Mouse (Mus musculus) gastrocnemius, adult 2 months (tissue): ENCODE measurements around the gene Mpi. TPM values are rescaled to one million over a fixed set of nuclear protein-coding genes. Genes with fewer than 3 reads are reported as not detected.

ENCODE experiments used
- DNase-seq: peaks from one replicate; pipeline ENCODE4 v3.0.0; 2022
- H3K27ac ChIP-seq: fragments of 200-600 bp; 2 replicates; pipeline ENCODE4 v1.8.1; 2022; ENCODE audit warnings: mild to moderate bottlenecking
- H3K4me3 ChIP-seq: fragments of 200-600 bp; 2 replicates; pipeline ENCODE4 v1.8.1; 2022; ENCODE audit warnings: mild to moderate bottlenecking, moderate library complexity
- CTCF ChIP-seq: fragments of 200-600 bp; IDR thresholded peaks from 2 replicates; pipeline ENCODE4 v1.8.1; 2022; ENCODE audit warnings: antibody characterized with exemption, mild to moderate bottlenecking, moderate library complexity
- intact Hi-C: fragments of 180-260 bp; cut with DNase I; formaldehyde crosslinking; loops from one replicate; pipeline ENCODE4 v1.15.1; 2025
- total RNA-seq, 2 experiments: library from RNA; stranded (reverse); gene quantifications; 2 replicates each; pipeline ENCODE4 v1.2.3; 2021

The Mpi gene
- total RNA-seq, 2 experiments from 2014 or later: 67.6 to 97.7 TPM

- H3K4me3 ChIP-seq: no peak overlapping the region
- no peak for TF ChIP-seq CTCF
- no peak for DNase-seq
- intact Hi-C loops: no loop called here
- H3K27ac ChIP-seq: no peak overlapping the region
Observed at GRCm38 (mm10) chr9:57558625-57559024, 6.1 kb upstream of the Mpi start.

GRCm38 (mm10) chr9:57557215-57557614 is 4.7 kb upstream of the Mpi start:
- no peak overlapping the region for H3K27ac ChIP-seq
- no peak overlapping the region for H3K4me3 ChIP-seq
- intact Hi-C loops: no loop called here
- no peak for TF ChIP-seq CTCF
- no peak for DNase-seq

GRCm38 (mm10) chr9:57554753-57555152 is 2.2 kb upstream of the Mpi start:
- no peak for TF ChIP-seq CTCF
- DNase-seq: no peak
- Histone ChIP-seq H3K4me3 (no peak overlapping the region), H3K27ac (no peak overlapping the region)
- intact Hi-C loops: no loop called here

DNA sequence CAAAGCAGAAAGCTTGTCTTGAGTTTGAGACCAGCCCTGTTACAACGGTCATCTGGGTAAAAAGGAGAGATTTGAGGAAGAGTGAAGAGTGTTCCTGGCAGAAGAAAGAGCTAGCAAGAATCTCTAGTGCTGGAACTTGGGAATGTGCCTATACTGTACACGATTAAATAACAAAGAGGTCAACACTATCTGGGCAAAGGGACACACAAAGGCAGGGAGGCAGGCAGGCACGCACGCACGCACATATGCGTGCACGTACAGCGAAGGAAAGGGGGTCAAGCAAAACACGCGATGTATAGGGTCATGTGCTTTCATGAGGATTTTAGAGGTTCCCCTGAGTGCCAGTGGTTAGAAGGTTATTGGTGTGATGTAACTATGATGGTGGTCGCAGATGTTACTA is 556 bp upstream of the Mpi start:
- TF ChIP-seq CTCF: no peak
- intact Hi-C loops: no loop called here
- peak; percentile 9 for DNase-seq
- no peak overlapping the region for H3K4me3 ChIP-seq
- peak overlapping the region; percentile 91 for H3K27ac ChIP-seq

DNA sequence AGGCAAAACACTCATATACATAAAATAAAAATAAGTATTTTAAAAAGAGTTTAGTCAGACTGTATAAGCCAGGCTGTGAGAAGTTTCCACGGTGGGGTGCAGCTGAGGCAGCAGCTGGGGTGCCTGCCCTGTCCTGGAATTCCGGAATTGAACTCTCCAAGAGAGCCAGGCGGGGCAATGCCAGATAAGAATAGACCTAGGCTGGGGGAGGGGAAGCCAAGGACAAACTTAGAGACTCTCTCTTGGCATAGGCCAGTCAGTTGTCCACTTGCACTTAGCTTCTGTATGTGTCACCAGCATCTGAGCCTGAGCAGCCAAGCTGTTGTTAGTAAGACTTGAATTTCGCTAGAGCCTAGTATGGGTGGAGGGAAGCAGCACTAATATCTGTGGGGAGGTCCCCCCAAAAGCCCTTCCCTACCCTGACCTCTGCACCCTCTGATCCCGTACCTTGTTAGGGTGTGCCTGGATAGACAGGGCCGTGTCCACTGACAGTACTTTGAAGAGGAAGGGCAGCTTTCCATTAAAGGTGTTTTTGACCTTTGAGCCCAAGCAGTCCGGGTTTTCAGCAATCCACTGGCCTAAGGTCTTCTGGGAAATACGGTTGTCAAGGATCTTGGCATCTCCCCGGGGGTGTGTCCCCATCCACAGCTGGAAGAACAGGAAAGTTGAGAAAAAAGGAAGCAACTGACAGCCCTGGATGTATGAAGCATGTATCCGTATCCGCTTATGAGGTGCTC is 2.3 kb downstream of the Mpi start:
- Histone ChIP-seq H3K4me3 (peak overlapping the region; percentile 90), H3K27ac (peak overlapping the region; percentile 91)
- peak; percentile 82 for DNase-seq
- intact Hi-C loops: no loop called here
- TF ChIP-seq CTCF: no peak

DNA sequence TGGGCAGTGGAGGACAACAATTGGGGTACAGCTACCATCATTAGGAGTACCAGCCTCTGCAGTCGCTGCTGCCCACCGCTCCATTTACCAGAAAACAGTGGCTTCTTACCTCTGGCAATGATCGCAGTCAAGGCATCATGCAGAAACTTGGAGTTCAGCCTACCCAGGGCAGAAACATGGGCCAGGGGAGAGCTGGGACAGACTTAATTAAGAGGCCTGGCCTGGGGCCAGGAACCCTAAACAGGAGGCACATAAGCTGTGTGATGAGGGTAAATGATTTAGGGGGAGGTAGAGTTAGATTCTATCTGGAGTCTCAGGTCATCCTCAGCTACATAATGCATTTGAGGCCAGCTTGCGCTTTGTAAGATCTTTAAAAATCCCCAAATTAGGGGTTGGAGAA is 3.4 kb downstream of the Mpi start:
- TF ChIP-seq CTCF: no peak

GRCm38 (mm10) chr9:57547869-57548268 is 4.7 kb downstream of the Mpi start:
- TF ChIP-seq CTCF: no peak
- DNase-seq: no peak
- H3K27ac ChIP-seq: peak overlapping the region; percentile 91
- H3K4me3 ChIP-seq: peak overlapping the region; percentile 41
- intact Hi-C loops: loop anchor here (2.0 kb wide), 2 partner anchors 15 to 41 kb away; partner anchors contain the start of gene Ulk3

More for the DNA sequence above, 3.4 kb downstream of the Mpi start:
- no peak for DNase-seq
- intact Hi-C loops: loop anchor here (2.0 kb wide), 1 partner anchor 14 kb away; no protein-coding TSS in a partner anchor
- H3K27ac ChIP-seq: peak overlapping the region; percentile 91
- peak overlapping the region; percentile 90 for H3K4me3 ChIP-seq

DNA sequence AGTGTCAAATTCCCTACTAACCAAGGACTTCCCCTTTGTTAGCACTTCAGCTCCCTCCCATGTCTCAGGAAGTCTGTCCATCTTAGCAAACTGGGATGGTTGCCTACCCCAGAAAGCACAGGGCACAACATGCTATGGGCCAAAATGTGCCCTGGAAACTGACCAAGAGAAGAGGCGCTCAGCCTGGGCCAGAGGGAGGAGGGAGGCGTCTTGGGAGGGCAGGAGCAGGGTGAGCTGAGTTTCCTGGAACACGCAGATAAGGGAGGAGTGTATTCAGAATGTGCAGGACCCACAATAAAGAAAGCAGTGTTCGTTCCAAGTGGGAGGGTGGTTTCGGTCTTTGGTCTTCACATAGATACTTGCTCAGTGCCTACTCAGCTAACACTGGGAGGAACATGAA is 5.3 kb downstream of the Mpi start:
- TF ChIP-seq CTCF: no peak
- intact Hi-C loops: loop anchor here (2.0 kb wide), 1 partner anchor 42 kb away; the partner anchor contains the start of gene Ulk3
- peak; percentile 84 for DNase-seq
- peak overlapping the region; percentile 91 for H3K27ac ChIP-seq
- peak overlapping the region; percentile 41 for H3K4me3 ChIP-seq

- TF ChIP-seq CTCF: no peak
- Histone ChIP-seq H3K27ac (no peak overlapping the region), H3K4me3 (no peak overlapping the region)
- intact Hi-C loops: loop anchor here (5.0 kb wide), 2 partner anchors 103 to 213 kb away; no protein-coding TSS in a partner anchor
- DNase-seq: no peak
Observed at GRCm38 (mm10) chr9:57543951-57544350, 8.6 kb downstream of the Mpi start.

- intact Hi-C loops: loop anchor here (5.0 kb wide), 2 partner anchors 106 to 216 kb away; no protein-coding TSS in a partner anchor
- peak; percentile 44 for DNase-seq
Observed at GRCm38 (mm10) chr9:57541312-57541711, 11.3 kb downstream of the Mpi start.

DNA sequence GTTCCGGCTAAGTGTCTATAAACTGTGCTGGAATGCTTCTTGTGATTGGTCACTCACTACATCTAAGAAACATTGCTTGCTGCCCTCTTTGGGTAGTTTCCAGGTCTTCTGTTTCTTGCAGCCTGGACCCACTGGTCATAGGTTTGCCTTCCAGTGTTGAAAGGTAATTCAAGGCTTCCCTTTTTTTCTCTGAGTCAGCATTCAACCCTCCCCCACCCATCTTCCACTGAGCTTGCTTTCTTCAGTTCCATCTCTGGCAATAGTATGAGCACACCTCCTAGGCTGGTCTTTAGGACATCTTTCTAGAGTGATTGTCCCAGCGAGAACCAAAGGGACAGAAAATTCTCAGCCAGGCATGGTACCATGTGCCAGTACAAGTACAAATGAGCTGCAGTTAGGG is 13.0 kb downstream of the Mpi start:
- intact Hi-C loops: loop anchor here (5.0 kb wide), 1 partner anchor 118 kb away; no protein-coding TSS in a partner anchor
- TF ChIP-seq CTCF: no peak
- Histone ChIP-seq H3K27ac (no peak overlapping the region), H3K4me3 (no peak overlapping the region)
- no peak for DNase-seq

More at GRCm38 (mm10) chr9:57541312-57541711, 11.3 kb downstream of the Mpi start:
- Histone ChIP-seq H3K27ac (peak overlapping the region; percentile 40; the same call in 1 of the 2 replicates), H3K4me3 (no peak overlapping the region)
- TF ChIP-seq CTCF: peak; percentile 89

- intact Hi-C loops: loop anchor here (5.0 kb wide), 1 partner anchor 120 kb away; no protein-coding TSS in a partner anchor
- Histone ChIP-seq H3K4me3 (peak overlapping the region; percentile 97), H3K27ac (peak overlapping the region; percentile 93)
- peak; percentile 54 for DNase-seq
- no peak for TF ChIP-seq CTCF
Observed at GRCm38 (mm10) chr9:57537728-57538181, 14.8 kb downstream of the Mpi start.

GRCm38 (mm10) chr9:57537044-57537727 is 15.4 kb downstream of the Mpi start, which contains the start of gene Fam219b:
Gene Fam219b, plus strand, starts transcription at chr9:57537528.
- intact Hi-C loops: loop anchor here (5.0 kb wide), 1 partner anchor 120 kb away; no protein-coding TSS in a partner anchor
- no peak for TF ChIP-seq CTCF
- Histone ChIP-seq H3K4me3 (peak within 1 kb of the TSS; percentile 97), H3K27ac (peak within 1 kb of the TSS; percentile 93)
- DNase-seq: peak; percentile 94
